Mouse (Mus musculus) intestine, embryonic 14.5 days (tissue): ENCODE measurements around the gene Ash1l. TPM values are rescaled to one million over a fixed set of nuclear protein-coding genes. Genes with fewer than 3 reads are reported as not detected.

ENCODE experiments used
- ATAC-seq: fragments of 200-750 bp; cut with Nextera tagmentation; replicated peaks from 2 replicates; pipeline ENCODE4 v1.8.0; 2017; ENCODE audit warnings: low read depth, moderate number of reproducible peaks, moderate TSS enrichment, moderate library complexity; ENCODE audit not compliant: low FRiP score, low TSS enrichment
- DNase-seq: peaks from one replicate; pipeline ENCODE4 v3.0.0-alpha.2; 2018; ENCODE audit warnings: low spot score
- H3K27ac ChIP-seq: fragments of 300-500 bp; sonication (generic); 2 replicates; pipeline ENCODE4 v1.5.1; 2014; ENCODE audit warnings: low read depth, mild to moderate bottlenecking, control low read depth
- H3K27me3 ChIP-seq: fragments of 300-500 bp; sonication (generic); replicated peaks from 2 replicates; pipeline ENCODE4 v1.6.1; 2014; ENCODE audit warnings: low read length, control low read depth; ENCODE audit not compliant: control insufficient read depth, insufficient read depth
- H3K36me3 ChIP-seq: fragments of 300-500 bp; sonication (generic); 2 replicates; pipeline ENCODE4 v1.6.1; 2014; ENCODE audit warnings: low read length, control low read depth; ENCODE audit not compliant: control insufficient read depth, insufficient read depth
- H3K4me1 ChIP-seq: fragments of 300-500 bp; sonication (generic); replicated peaks from 2 replicates; pipeline ENCODE4 v1.6.1; 2014; ENCODE audit warnings: low read length, control low read depth, mixed read lengths; ENCODE audit not compliant: control insufficient read depth, insufficient read depth
- H3K4me2 ChIP-seq: fragments of 300-500 bp; sonication (generic); 2 replicates; pipeline ENCODE4 v1.6.1; 2014; ENCODE audit warnings: low read length
- H3K4me3 ChIP-seq: fragments of 300-500 bp; sonication (generic); 2 replicates; pipeline ENCODE4 v1.5.1; 2014; ENCODE audit warnings: low read depth, low read length, control low read depth, mixed read lengths
- H3K9ac ChIP-seq: fragments of 300-500 bp; sonication (generic); 2 replicates; pipeline ENCODE4 v1.6.1; 2014; ENCODE audit warnings: mild to moderate bottlenecking, low read length
- H3K9me3 ChIP-seq: fragments of 300-500 bp; sonication (generic); 2 replicates; pipeline ENCODE4 v1.6.1; 2016; ENCODE audit warnings: low read length, control low read depth; ENCODE audit not compliant: control insufficient read depth
- WGBS: fragments of 180-500 bp; shearing (Covaris S2); extraction: QIAGEN DNeasy Blood & Tissue Kit; methylation state at CpG from one replicate; pipeline ENCODE4 v1.1.7; 2014; 5-methylcytosine and 5-hydroxymethylcytosine counted together
- polyA plus RNA-seq: library from polyadenylated mRNA; unstranded; fragments of >200 nt; fragmentation: Nextera tagmentation; extraction: Ambion mirVana; gene quantifications from 2 replicates; pipeline ENCODE4 v1.2.1, GENCODE M21; 2014

Ash1l gene
- 21.5 and 23.1 TPM in 2 replicates for polyA plus RNA-seq

DNA sequence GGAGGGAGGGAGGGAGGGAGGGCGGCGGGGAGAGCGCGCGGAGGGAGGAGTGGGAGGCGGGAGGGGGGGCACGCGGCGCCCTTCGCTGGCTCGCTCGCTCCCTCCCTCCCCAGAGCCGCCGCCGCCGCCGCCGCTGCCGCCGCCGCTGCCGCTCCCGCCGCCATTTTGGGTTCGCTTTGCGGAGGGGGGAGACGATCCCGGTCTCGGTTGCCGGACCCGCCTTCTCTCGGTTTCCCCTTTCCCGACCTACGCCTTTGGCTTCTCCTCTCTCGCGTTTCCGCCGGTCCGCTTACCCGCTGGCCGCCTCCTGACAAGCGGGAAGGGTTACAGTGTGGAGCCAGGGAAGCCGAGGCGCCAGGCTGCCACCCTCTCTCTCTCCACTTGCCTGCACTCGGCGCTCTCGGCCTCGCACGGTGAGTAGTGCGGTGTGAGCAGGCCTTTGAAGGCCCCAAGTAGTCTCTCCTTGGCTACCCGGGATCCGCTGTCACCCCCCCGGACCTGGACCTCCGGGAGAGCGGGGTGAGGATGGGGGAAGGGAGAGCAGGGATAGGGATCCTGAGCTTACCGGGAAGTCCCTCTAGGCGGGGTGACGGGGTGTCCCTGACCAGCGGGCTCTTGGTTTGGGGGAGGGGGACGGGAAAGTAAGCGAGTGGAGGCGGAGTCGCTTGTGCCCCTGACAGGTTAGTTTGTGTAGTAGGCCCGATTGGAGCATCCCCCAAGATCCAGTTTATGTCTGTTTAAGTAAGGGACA is at the start of gene Ash1l, which contains the start of gene Dap3:
Gene Ash1l, plus strand, starts transcription at position 47 of the 751 bp plus-strand sequence.
Gene Dap3, minus strand, starts transcription at position 606 of the 751 bp plus-strand sequence.
- no peaks in the 10 kb centered on the region for H3K9me3 ChIP-seq
- WGBS = 1% methylated on average over 35 of the region's 64 CpGs
- H3K9ac ChIP-seq = peak within 1 kb of the TSS; percentile 95
- no peaks in the 10 kb centered on the region for H3K27me3 ChIP-seq
- DNase-seq (peak; percentile 94), ATAC-seq (peak; percentile 79)
- no peaks in the 10 kb centered on the region for H3K36me3 ChIP-seq
- peaks cover 22% of the 10 kb centered on the region for H3K4me1 ChIP-seq
- H3K4me2 ChIP-seq = peak within 1 kb of the TSS; percentile 80
- H3K4me3 ChIP-seq = peak within 1 kb of the TSS; percentile 96
- H3K27ac ChIP-seq = peak within 1 kb of the TSS; percentile 100

DNA sequence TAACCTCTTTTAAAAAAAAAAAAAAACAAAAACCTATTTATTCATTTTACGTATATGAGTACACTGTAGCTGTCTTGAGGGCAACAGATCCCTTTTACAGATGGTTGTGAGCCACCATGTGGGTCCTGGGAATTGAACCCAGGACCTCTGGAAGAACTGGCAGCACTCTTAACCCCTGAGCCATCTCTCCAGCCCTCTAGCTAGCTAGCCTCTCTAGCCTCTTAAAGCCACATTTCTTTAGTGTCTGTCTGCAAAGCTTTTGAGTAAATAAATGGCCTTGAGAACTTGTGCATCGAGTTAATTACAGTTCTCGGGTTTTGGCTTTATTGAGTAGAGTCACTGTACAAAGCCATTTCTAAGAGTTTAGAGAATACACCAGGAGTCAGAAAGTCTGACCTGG is 45.6 kb upstream of the Ash1l start:
- H3K9me3 ChIP-seq = no peaks in the 10 kb centered on the region
- no peak overlapping the region for H3K4me3 ChIP-seq
- no peak overlapping the region for H3K27ac ChIP-seq
- no peak overlapping the region for H3K9ac ChIP-seq
- H3K36me3 ChIP-seq = peaks cover 97% of the 10 kb centered on the region
- H3K4me2 ChIP-seq = no peak overlapping the region
- WGBS = 83% methylated on average over 3 of the region's 3 CpGs
- ATAC-seq = no peak
- no peaks in the 10 kb centered on the region for H3K27me3 ChIP-seq
- no peaks in the 10 kb centered on the region for H3K4me1 ChIP-seq
- DNase-seq = no peak

DNA sequence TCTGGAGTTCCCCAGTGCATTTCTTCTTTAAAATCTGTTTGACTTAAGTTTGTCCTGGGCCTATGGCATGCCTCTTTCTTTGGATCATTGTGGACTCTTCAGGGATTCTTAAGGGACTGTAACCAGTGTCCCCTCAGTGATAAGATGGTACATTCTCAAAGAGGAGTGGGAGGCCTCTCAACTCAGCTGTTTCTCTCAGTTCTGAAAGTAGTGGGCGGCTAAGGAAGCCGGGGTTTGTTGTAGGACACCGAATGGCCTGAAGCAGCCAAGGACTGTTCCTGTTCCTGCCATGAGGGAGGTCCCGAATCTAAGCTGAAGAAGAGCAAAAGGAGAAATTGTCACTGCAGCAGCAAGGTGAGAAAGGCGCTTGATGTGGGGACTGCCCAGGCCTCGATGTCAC is 45.2 kb upstream of the Ash1l start:
- Histone ChIP-seq H3K9ac (no peak overlapping the region), H3K4me2 (no peak overlapping the region), H3K4me1 (no peaks in the 10 kb centered on the region), H3K4me3 (no peak overlapping the region), H3K27me3 (no peaks in the 10 kb centered on the region), H3K27ac (no peak overlapping the region), H3K9me3 (no peaks in the 10 kb centered on the region), H3K36me3 (peaks cover 100% of the 10 kb centered on the region)
- ATAC-seq = no peak
- no peak for DNase-seq
- 85% methylated on average over 6 of the region's 6 CpGs for WGBS

DNA sequence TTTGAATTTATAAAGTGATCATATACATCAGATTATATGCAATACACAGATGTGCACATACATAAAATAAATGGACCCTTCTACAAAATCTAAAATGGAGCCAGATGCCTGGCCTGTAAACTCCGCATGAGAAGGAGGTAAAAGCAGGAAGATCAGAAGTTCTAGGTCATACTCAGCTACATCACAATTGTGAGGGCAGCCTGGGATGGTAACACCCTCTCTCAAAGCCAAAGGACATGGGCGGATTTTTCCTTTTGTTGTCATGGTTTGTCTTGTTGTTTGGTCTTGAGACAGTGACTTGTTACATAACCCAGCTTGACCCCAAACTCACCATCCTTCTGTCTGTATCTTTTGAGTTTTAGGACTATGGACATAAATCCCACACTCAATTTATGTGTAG is 44.7 kb upstream of the Ash1l start:
- no peak for DNase-seq
- Histone ChIP-seq H3K4me2 (no peak overlapping the region), H3K4me1 (no peaks in the 10 kb centered on the region), H3K9ac (no peak overlapping the region), H3K9me3 (no peaks in the 10 kb centered on the region), H3K27ac (no peak overlapping the region), H3K27me3 (no peaks in the 10 kb centered on the region), H3K4me3 (no peak overlapping the region), H3K36me3 (peaks cover 100% of the 10 kb centered on the region)
- no peak for ATAC-seq
- WGBS = 89% methylated on average over 2 of the region's 2 CpGs

DNA sequence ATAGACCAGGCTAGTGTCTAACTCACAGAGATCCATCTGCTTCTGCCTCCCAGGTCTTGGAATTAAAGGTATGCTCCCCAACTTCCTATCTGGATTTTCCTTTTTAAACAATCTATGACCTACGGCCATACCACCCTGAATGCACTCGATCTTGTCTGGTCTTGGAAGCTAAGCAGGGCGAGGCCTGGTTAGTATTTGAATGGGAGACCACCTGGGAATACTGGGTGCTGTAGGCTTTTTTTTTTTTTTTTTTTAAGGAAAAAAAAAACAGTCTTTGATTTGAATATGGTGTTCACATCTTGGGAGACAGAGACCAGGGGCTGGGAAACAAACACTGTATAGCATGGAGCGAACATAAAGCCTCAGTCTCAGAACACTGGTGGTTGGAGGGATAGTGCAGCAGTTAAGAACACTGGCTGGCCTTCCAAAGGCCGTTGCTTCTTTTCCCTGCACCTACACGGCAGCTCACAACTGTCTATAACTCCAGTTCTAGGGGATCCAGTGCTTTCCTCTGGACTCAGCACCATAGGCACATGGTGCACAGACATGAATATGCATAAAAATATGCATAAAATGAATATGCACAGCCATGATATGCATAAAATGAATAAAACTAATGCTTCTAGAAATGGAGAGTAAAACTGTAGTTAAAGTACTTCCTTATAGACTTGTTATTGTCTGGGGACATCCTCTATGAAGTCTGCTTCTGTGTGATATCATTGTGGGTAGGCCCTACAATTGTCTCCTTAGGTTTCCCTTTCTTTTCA is 43.8 kb upstream of the Ash1l start:
- no peak for ATAC-seq
- no peaks in the 10 kb centered on the region for H3K27me3 ChIP-seq
- H3K4me3 ChIP-seq = no peak overlapping the region
- no peak overlapping the region for H3K9ac ChIP-seq
- no peak for DNase-seq
- H3K4me1 ChIP-seq = no peaks in the 10 kb centered on the region
- 67% methylated on average over 6 of the region's 6 CpGs for WGBS
- H3K4me2 ChIP-seq = no peak overlapping the region
- H3K9me3 ChIP-seq = no peaks in the 10 kb centered on the region
- peaks cover 100% of the 10 kb centered on the region for H3K36me3 ChIP-seq
- H3K27ac ChIP-seq = no peak overlapping the region

DNA sequence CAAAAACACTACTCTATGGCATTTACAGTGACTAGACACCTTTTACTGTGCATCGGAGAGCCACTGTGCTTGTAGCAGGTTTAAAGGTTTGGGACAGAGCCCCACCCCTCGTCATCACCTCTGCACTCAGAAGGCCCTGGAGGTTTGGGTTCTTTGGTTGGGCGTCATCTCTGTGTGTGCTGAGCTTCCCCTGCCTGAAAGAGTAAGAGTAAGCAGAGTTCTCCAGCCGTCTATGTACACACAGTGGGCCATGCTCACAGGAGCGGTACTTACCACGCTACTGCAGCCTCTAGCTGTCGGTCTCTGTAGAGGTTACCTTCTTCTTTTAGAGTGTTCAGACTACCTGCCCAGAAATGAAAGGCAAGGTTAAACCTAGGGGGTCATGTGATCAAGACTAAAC is 37.8 kb upstream of the Ash1l start:
- peaks cover 50% of the 10 kb centered on the region for H3K36me3 ChIP-seq
- H3K27ac ChIP-seq = no peak overlapping the region
- no peaks in the 10 kb centered on the region for H3K9me3 ChIP-seq
- no peak overlapping the region for H3K4me3 ChIP-seq
- WGBS = 86% methylated on average over 7 of the region's 7 CpGs
- DNase-seq = no peak
- H3K27me3 ChIP-seq = no peaks in the 10 kb centered on the region
- peak overlapping the region; percentile 85 for H3K4me2 ChIP-seq
- peaks cover 9% of the 10 kb centered on the region for H3K4me1 ChIP-seq
- ATAC-seq = no peak
- H3K9ac ChIP-seq = no peak overlapping the region

DNA sequence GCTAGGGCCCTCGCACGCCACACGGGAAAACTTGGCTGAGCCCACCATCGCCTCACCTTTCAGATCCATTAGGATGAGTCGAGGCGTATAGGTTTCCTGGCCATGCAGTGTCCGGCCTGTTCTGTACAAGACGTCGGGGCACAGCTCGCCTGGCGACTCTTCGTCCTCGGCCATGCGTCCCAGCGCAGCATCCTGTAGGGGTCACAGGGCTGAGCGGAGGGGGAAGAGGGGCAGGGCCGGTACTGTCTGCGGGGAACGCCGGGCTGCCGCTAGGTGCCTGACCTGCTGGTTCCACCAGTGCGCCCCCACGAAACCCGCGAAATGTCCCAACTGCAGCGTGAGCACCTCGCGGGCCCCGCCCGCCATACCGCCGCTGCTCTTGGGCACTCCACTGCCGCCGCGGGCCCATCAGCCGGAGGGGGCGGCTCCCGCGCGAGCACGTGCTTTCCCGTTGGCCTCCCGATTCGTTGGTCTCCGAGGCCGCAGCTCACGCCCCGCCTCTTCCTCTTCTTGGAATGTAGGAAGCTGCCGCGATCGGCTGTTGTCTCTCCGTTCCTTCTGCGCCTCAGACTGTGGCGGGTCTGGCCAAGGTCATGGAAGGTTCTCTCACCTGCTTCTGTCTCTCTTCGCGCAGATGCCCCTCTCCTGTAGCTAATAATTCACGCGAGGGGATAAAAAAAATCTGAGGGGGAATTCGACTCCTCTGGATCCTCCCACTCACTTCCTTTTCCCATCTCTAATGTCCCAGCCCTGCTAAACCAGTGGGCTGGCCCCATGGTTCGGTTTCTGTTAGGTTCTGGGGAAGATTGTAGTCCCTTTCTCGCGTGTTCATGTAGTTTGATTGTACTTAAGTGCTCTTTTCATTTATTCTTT is 36.7 kb upstream of the Ash1l start, which contains the start of gene Msto1:
Gene Msto1, minus strand, starts transcription at position 489 of the 873 bp plus-strand sequence.
- Histone ChIP-seq H3K4me3 (peak within 1 kb of the TSS; percentile 69), H3K9me3 (no peaks in the 10 kb centered on the region), H3K4me1 (peaks cover 9% of the 10 kb centered on the region), H3K27ac (peak within 1 kb of the TSS; percentile 83), H3K4me2 (peak within 1 kb of the TSS; percentile 85), H3K9ac (peak within 1 kb of the TSS; percentile 61), H3K36me3 (peaks cover 38% of the 10 kb centered on the region), H3K27me3 (no peaks in the 10 kb centered on the region)
- ATAC-seq (peak; percentile 95), DNase-seq (peak; percentile 90)
- under 1% methylated on average over 59 of the region's 62 CpGs for WGBS

DNA sequence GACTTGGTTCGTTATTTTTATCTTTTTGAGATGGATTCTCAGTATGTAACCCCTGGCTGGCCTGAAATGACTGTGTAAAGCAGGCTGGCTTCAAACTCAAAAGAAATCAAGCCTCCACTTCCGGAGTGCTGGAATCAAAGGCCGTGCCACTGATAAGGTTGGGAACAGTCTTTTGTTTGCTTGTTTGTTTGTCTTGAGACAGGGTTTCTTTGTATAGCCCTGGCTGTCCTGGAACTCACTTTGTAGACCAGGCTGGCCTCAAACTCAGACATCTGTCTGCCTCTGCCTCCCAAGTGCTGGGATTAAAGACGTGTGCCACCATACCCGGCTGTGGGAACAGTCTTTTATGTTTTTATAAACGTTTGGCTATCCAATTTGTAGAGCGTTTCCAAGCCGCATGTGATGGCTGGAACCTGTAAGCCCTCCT is 36.0 kb upstream of the Ash1l start:
- no peak for ATAC-seq
- peak overlapping the region; percentile 61 for H3K9ac ChIP-seq
- H3K27me3 ChIP-seq = no peaks in the 10 kb centered on the region
- H3K36me3 ChIP-seq = peaks cover 32% of the 10 kb centered on the region
- no peak for DNase-seq
- peak overlapping the region; percentile 85 for H3K4me2 ChIP-seq
- H3K4me3 ChIP-seq = peak overlapping the region; percentile 69
- peak overlapping the region; percentile 83 for H3K27ac ChIP-seq
- no peaks in the 10 kb centered on the region for H3K9me3 ChIP-seq
- 25% methylated on average over 8 of the region's 8 CpGs for WGBS
- H3K4me1 ChIP-seq = peaks cover 9% of the 10 kb centered on the region
